Mouse (Mus musculus) kidney, postnatal 4 days (tissue): ENCODE results near the gene Rapgef1.

Source experiments
- DNase-seq, 2 experiments: peaks; one replicate each; pipeline ENCODE4 v3.0.0; 2021; ENCODE audit warnings: mixed read lengths in 2 of 2

Rapgef1 gene

GRCm38 (mm10) chr2:29676513-29676912 lies 57.0 kb downstream of the Rapgef1 start:
- no peak for DNase-seq

GRCm38 (mm10) chr2:29677842-29678241 lies 58.3 kb downstream of the Rapgef1 start:
- DNase-seq = no peak

DNA sequence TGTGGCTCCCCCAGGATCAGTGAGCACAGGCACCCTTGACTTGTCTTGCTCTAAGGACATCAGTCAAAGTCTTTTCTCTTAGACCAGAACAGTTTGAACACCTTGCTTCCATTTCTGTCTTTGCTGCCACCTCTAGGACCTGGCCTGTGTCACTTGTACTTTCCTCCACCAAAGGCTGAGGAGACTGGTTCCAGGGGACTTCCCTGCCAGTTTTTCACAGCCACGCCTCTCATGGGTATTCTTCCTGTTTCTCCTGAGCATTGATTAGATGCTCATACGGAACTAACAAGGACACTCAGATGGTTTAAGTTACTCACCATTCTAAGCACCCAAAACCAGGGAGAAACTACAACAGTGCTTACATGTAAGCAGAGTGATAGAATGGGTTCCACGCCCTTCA lies 59.0 kb downstream of the Rapgef1 start:
- DNase-seq = no peak

- DNase-seq = no peak
Measured at GRCm38 (mm10) chr2:29679710-29680584, 60.4 kb downstream of the Rapgef1 start.

DNA sequence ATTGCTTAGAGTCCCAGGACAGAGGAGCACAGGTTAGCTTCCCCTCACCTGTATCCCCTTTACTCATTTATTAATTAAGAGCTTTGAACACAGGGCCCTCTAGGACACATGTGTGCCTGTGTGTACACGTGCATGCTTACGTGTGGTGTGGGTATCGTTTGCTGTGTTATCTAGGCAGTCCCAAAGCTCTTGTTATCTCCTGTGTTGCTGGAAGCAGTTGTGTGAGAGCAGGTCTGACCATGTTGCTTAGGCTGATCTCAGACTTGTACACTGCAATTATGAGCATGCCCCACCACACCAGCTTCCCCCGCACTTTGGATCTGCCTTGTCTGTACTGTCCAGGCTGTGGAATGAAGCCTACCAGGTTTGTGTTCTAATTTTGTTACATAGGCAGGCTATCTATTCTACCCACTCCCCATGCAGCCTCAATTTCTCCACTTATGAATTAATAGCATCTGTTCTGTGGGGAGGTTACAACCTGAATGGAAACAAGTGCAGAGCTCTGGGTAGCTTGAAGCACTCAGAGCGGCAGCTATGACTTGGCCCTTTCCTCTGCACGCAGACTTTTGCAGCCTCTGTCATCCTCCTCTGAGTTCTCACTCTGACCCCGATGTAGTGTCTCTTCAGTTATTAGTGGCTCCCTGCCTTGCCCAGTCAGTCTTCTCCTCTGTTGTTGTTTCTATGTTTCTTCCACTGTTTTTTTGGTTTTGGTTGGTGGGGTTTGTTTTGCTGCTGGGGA lies 63.9 kb downstream of the Rapgef1 start:
- no peak for DNase-seq

DNA sequence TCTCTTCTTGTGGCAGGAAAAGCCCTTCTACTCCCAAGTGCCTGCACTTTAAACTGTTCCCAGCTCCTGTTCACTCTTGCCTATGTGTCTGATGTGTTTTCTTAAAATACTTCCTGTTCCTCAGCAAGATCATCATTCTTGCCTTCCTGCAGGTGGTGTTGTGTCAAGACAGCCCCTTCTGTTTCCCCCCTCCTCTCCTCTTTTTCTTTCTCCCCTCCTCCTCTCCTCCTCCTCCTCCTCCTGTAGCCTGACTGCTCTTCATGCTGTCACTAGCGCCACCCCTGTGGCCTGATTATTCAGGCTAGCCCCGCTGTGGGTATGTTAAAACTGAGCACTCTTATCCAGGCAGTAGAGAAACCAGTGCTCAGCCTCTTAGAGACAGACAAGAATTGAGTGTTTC lies 65.0 kb downstream of the Rapgef1 start:
- no peak for DNase-seq

DNA sequence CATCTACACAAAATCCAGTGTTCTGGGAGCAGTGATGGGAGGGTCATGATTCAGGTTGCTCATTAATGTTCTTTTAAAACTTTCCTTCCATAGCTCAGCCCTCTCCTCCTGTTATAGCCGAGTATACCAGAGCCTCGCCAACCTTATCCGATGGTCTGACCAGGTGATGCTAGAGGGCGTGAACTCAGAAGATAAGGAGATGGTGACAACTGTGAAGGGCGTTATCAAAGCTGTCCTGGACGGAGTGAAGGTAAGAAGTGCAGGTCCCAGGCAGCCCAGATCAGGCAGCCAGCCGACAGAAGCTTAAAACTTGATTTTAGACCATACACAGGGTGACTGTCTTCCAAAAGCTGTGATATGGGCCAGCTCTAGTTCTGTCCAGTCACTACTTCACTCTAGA lies 69.5 kb downstream of the Rapgef1 start:
- no peak for DNase-seq

DNA sequence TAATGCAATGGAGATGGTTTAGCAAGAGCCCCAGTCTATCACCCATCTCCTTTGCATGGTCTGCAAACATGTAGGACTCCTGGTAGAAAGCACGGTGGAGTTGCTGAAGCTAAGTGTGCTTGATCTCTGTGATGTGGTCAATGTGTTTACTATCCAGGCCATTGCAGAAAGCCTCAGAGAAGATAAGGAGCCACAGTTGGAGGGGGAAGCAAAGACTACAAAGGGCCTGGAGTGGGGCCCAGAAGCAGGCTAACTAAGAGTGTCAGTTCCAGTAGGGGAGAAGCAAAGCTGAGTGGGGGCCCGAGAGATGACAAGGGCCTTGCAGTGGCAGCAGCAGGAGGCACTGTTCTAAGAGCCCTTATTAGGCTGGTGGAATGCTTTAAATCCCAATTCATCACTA lies 70.0 kb downstream of the Rapgef1 start:
- no peak for DNase-seq

DNA sequence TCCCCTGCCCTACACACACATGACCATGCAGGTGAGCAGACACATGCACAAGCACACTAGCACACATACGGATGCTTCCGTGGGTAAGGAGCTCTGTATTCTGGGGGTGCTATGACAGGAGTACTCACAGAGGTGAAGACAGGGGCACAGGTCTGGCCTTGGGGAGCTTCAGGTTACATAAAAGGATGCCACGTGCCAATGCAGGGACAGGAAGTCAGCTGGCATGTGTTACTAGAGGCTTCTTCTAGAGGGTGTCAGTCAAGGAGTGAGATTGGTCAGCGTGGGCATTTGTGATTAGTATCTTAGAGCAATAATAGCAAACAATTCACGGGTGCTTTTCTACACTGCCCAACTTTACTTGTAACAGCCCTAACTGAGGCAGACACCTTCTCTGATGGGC lies 71.5 kb downstream of the Rapgef1 start:
- DNase-seq = no peak

GRCm38 (mm10) chr2:29691507-29691906 lies 72.0 kb downstream of the Rapgef1 start:
- DNase-seq = no peak

- no peak for DNase-seq
Measured at GRCm38 (mm10) chr2:29692192-29692591, 72.7 kb downstream of the Rapgef1 start.

DNA sequence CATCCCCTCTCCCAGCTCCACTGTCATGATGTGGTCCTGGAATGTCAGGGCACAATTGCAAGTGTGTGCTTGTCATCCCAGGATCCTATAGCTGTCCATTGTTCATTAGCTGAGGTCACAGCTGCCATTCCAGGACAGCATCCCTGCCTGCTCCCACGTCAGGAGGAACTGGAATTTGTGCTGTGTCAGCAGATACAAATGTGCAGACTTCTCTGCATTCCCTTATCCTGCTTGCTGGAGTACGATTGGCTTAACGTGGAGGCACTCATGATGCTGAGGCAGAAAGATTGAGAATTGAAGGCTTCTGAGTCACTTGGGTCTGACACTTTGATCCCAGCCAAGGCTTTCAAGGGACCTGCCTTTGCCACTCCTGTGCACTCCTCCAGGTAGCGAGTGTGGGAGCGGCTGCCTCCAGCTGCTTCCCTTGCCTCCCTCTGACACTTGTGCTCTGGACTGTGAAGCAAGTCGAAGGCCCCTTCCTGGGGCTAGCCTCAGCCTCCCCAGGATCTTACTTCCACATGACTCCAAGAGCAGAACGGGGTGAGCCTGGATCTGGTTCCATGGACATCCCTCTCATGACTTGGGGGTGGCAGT lies 76.8 kb downstream of the Rapgef1 start:
- DNase-seq = peak; percentile 71 to 77

DNA sequence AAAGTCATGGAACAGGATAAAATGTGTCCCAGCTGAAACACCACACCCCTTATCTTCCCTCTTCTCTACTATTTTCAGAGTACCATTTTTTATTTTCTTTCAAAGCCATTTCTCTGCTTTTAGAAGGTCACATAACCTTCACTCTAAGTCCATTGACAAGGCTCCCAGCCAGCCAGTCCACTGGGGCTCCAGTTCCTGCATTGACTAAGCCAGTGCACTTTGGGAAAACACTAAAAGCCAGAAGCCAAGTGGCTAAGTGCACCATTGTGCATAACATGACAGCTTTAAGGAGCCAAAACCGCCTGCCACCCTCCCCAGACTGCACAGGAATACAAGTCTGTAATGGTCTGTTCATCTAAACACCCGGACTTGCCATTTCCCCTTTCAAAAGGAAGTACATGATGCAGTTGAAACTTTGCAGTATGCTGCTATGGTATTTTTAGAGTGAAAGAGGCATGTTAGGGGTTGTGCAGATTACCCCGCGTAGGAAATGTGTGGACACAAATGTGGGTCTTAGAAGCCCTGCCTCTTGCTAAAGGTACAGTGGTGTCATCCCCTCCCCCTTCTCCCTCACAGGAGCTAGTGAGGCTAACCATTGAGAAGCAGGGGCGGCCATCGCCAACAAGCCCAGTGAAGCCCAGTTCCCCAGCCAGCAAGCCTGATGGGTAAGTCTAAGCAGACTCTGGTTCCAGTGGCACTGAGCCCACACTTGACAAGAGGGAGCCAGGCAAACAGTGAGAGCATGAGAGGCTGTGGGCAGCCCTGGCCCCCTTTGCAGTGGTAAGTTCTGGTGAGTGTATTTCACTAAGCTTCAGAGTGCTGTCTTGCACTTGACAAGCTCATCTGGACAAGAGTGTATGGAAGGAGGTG lies 79.1 kb downstream of the Rapgef1 start:
- DNase-seq = no peak

DNA sequence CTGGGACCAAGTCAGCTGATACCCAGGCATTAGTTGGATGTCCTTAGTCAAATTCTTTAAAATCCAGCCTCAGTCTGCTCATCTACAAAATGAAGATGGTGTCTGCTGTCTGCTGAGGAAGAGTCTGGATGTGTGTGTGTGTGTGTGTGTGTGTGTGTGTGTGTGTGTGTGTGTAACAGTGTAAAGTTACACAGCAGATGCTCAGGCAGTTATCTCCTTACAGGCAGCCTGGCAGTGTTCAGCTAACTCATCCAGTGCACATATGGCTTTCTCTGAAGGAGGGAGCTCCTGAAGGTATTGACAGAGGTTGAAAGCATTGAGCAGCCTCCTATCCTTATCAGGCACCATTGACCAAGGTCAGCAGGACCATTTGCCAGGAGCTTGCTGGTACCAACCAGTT lies 81.4 kb downstream of the Rapgef1 start:
- no peak for DNase-seq

- no peak for DNase-seq
Measured at GRCm38 (mm10) chr2:29701393-29701792, 81.9 kb downstream of the Rapgef1 start.

DNA sequence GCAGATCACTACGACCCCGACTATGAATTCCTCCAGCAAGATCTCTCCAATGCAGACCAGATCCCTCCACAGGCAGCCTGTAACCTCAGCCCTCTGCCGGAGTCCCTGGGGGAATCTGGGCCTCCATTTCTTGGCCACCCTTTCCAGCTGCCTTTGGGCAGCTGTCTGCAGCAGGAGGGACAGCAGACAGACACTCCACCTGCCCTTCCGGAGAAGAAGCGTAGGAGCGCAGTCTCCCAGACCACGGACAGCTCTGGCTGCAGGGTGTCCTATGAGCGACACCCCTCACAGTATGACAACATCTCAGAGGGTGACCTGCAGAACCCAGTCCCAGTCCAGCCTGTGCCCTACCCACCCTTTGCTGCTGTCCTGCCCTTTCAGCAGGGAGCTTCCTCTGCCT lies 82.7 kb downstream of the Rapgef1 start:
- DNase-seq = no peak

- DNase-seq = no peak
Measured at GRCm38 (mm10) chr2:29703104-29704081, 83.9 kb downstream of the Rapgef1 start.

GRCm38 (mm10) chr2:29705493-29705892 lies 86.0 kb downstream of the Rapgef1 start:
- no peak for DNase-seq

DNA sequence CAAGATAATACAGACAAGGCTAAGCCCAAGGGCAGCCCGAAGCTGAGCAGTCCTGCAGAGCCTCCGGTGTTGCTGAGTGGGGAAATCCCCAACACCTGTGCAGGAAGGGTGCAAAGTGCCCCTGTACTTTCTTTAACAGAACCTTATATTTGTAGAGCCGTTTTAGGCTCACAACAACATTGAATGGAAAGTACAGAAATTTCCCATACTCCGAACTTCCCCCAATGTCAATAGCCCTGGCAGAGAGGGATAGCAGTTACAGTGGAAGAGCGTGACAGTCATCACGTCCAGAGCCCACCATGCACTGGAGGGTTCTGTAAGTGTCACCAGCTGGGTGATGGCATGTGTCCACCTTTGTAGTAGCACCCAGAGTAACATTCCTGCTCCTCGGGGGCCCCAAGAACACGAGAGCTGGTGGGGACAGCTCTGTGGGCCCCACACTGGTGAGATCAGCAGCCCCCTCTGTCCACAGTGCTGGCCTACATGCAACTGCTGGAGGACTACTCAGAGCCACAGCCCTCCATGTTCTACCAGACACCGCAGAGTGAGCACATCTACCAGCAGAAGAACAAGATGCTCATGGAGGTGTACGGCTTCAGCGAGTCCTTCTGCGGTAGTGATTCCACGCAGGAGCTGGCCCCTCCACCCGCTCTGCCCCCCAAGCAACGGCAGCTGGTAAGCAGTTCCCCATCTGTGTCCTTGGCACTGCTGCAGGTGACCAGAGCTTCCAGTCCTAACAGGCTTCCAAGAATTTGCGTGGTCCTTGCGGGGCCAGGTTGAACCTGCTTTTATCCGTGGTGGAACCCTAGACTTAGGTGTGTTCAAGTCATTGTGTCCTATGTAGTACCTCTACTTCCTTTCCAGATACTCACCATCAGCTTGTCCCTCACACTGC lies 87.5 kb downstream of the Rapgef1 start:
- DNase-seq = no peak

DNA sequence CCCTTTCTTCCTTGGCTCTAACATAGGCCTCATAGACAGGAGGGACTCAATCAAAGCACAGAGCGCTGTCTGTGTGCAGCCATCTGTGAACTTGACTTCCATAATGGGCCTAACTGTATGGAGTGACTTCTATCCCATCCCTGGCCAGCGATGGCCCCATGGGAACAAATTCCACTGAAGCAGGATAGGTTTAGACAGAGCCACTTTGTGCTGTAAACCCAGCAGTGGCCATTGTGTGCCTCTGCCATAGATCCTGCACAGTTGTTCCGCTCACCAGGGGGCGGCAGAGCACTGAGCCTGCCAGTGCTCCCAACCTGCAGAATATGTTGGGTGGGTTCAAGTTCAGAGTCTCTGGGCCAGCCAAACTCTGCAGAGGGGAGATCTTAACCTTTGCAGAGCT lies 88.2 kb downstream of the Rapgef1 start:
- peak; percentile 55 to 56 for DNase-seq
